Mouse (Mus musculus): ENCODE data around the gene Ddias.

DNA sequence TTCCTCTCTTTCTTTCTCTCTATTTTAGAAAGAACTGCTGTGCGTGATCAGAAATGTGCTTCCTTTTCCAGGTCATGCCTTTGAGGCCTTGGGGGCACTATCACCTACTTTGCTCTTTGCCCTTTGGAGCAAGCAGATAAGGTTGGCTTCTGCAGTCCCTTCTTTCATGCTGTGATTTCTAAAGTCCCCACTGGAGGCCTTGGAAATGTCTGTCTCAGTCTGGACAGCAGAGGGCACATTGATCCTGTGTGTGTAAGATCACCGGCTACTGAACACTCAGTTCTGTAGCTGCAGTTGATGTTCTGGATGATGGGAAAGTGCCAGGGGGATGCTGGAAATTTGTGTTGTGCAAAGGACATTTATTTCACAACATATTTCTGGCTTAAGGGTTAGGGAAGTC is 23.0 kb upstream of the Ddias start:
- no peak for TF ChIP-seq CTCF (IDR thresholded peaks at IDR 0.05; ENCODE audit: low read depth, low read length)
- no peak for TF ChIP-seq GATA1 (IDR thresholded peaks at IDR 0.05; ENCODE audit: borderline replicate concordance, low read length)

All from G1E (cell line).